Mouse (Mus musculus) left cerebral cortex, postnatal 36 days (tissue): ENCODE measurements around the gene Mmp9. TPM values are rescaled to one million over a fixed set of nuclear protein-coding genes. Genes with fewer than 3 reads are reported as not detected.
A peak's percentile ranks its signal among the peaks of the same experiment; 100 is the strongest.

Source experiments
- DNase-seq, 2 experiments: peaks; one replicate each; pipeline ENCODE4 v3.0.0; 2021 to 2022; ENCODE audit warnings: low spot score in 2 of 2, mixed read lengths in 1 of 2
- intact Hi-C: fragments of 180-260 bp; cut with DNase I; formaldehyde crosslinking; loops from one replicate; pipeline ENCODE4 v1.15.1; 2025
- total RNA-seq, 2 experiments: library from RNA; stranded (reverse); gene quantifications; 2 replicates each; pipeline ENCODE4 v1.2.3; 2021

Gene Mmp9
- total RNA-seq, 2 experiments from 2014 or later, result 1.7 to 2.1 TPM

- intact Hi-C loops, result no loop called here
- no peak for DNase-seq
Observed at GRCm38 (mm10) chr2:164947930-164948329, 7.3 kb downstream of the Mmp9 start.

GRCm38 (mm10) chr2:164948962-164949361 is 8.4 kb downstream of the Mmp9 start:
- intact Hi-C loops, result no loop called here
- no peak for DNase-seq

- intact Hi-C loops, result no loop called here
- no peak for DNase-seq
Observed at GRCm38 (mm10) chr2:164950501-164950900, 9.9 kb downstream of the Mmp9 start.

GRCm38 (mm10) chr2:164951745-164952144 is 11.2 kb downstream of the Mmp9 start:
- intact Hi-C loops, result no loop called here
- no peak for DNase-seq

GRCm38 (mm10) chr2:164952448-164952847 is 11.9 kb downstream of the Mmp9 start:
- intact Hi-C loops, result no loop called here
- no peak for DNase-seq

- intact Hi-C loops, result no loop called here
- peak in 1 of 2 experiments; percentile 77 for DNase-seq
Observed at GRCm38 (mm10) chr2:164953224-164953623, 12.6 kb downstream of the Mmp9 start.

- intact Hi-C loops, result no loop called here
- DNase-seq, result no peak
Observed at GRCm38 (mm10) chr2:164955725-164956124, 15.1 kb downstream of the Mmp9 start.

GRCm38 (mm10) chr2:164956195-164956594 is 15.6 kb downstream of the Mmp9 start:
- no peak for DNase-seq
- intact Hi-C loops, result no loop called here

GRCm38 (mm10) chr2:164957548-164958315 is 17.2 kb downstream of the Mmp9 start:
- intact Hi-C loops, result no loop called here
- no peak for DNase-seq

GRCm38 (mm10) chr2:164960716-164961441 is 20.3 kb downstream of the Mmp9 start, which contains the start of gene Slc12a5:
Gene Slc12a5, plus strand, starts transcription at chr2:164960802.
- peak in 1 of 2 experiments; percentile 73 for DNase-seq
- intact Hi-C loops, result loop anchor here (2.0 to 5.0 kb wide), 2 partner anchors 110 to 316 kb away; no protein-coding TSS in a partner anchor

- DNase-seq, result peak; percentile 75 to 83
- intact Hi-C loops, result loop anchor here (2.0 to 5.0 kb wide), 2 partner anchors 109 to 316 kb away; no protein-coding TSS in a partner anchor
Observed at GRCm38 (mm10) chr2:164961506-164962182, 21.1 kb downstream of the Mmp9 start.

- intact Hi-C loops, result loop anchor here (5.0 kb wide), 1 partner anchor 315 kb away; no protein-coding TSS in a partner anchor
Observed at GRCm38 (mm10) chr2:164962183-164962580, 21.6 kb downstream of the Mmp9 start.

GRCm38 (mm10) chr2:164964242-164964894 is 23.8 kb downstream of the Mmp9 start:
- intact Hi-C loops, result loop anchor here (5.0 kb wide), 1 partner anchor 313 kb away; no protein-coding TSS in a partner anchor

More at GRCm38 (mm10) chr2:164962183-164962580, 21.6 kb downstream of the Mmp9 start:
- no peak for DNase-seq

GRCm38 (mm10) chr2:164964981-164965380 is 24.4 kb downstream of the Mmp9 start:
- intact Hi-C loops, result loop anchor here (5.0 kb wide), 1 partner anchor 312 kb away; no protein-coding TSS in a partner anchor
- DNase-seq, result no peak

More at GRCm38 (mm10) chr2:164964242-164964894, 23.8 kb downstream of the Mmp9 start:
- DNase-seq, result peak in 1 of 2 experiments; percentile 45

- no peak for DNase-seq
- intact Hi-C loops, result no loop called here
Observed at GRCm38 (mm10) chr2:164966381-164966780, 25.8 kb downstream of the Mmp9 start.

- DNase-seq, result peak in 1 of 2 experiments; percentile 43
- intact Hi-C loops, result no loop called here
Observed at GRCm38 (mm10) chr2:164967193-164967592, 26.6 kb downstream of the Mmp9 start.

- intact Hi-C loops, result loop anchor here (2.0 kb wide), 2 partner anchors 27 to 67 kb away; partner anchors contain the start of gene Ncoa5
- DNase-seq, result peak; percentile 84 to 87
Observed at GRCm38 (mm10) chr2:164967761-164968440, 27.3 kb downstream of the Mmp9 start.

- intact Hi-C loops, result loop anchor here (2.0 kb wide), 2 partner anchors 26 to 66 kb away; partner anchors contain the start of gene Ncoa5
Observed at GRCm38 (mm10) chr2:164968451-164968851, 27.9 kb downstream of the Mmp9 start.

More at GRCm38 (mm10) chr2:164968451-164968851, 27.9 kb downstream of the Mmp9 start:
- peak in 1 of 2 experiments; percentile 63 for DNase-seq
